Mouse (Mus musculus) gastrocnemius, postnatal 14 days (tissue): ENCODE results near the gene Gm11757. TPM values are rescaled to one million over a fixed set of nuclear protein-coding genes. Genes with fewer than 3 reads are reported as not detected.
"Not testable (repeated sequence)": the region's sequence is repeated elsewhere in the genome, so short reads cannot be mapped to it uniquely, and the experiment has no call there.

Experiments used
- DNase-seq: peaks from one replicate; pipeline ENCODE4 v3.0.0; 2021; ENCODE audit warnings: mixed read lengths
- intact Hi-C: fragments of 180-260 bp; cut with DNase I; formaldehyde crosslinking; loops from one replicate; pipeline ENCODE4 v1.15.1; 2025; ENCODE audit warnings: low total_unique reads
- long read RNA-seq, 2 experiments: library from polyadenylated mRNA; stranded (forward); transcript quantifications; one replicate each; pipeline ENCODE4 v2.0.0; 2021
- total RNA-seq, 2 experiments: library from RNA; stranded (reverse); gene quantifications; 2 replicates each; pipeline ENCODE4 v1.2.3; 2021

Gm11757 gene
- not detected for total RNA-seq
- long read RNA-seq, experiment 1, result 0 reads
- long read RNA-seq, experiment 2, result 0 reads

GRCm38 (mm10) chr4:73891012-73891411 is at the start of gene Gm11757:
TSS of gene Gm11757 (minus strand) at chr4:73891112.
- intact Hi-C loops, DNase-seq: not testable (repeated sequence)

- DNase-seq, intact Hi-C loops: not testable (repeated sequence)
Measured at GRCm38 (mm10) chr4:73920660-73921059, 29.7 kb upstream of the Gm11757 start, which contains the start of gene Gm11756. TSS of gene Gm11756 (minus strand) at chr4:73920760.

GRCm38 (mm10) chr4:73905853-73906252 is 14.9 kb upstream of the Gm11757 start, which contains the start of gene Gm13871:
TSS of gene Gm13871 (minus strand) at chr4:73905953.
- intact Hi-C loops, DNase-seq: not testable (repeated sequence)

GRCm38 (mm10) chr4:73876166-73876565 is 14.7 kb downstream of the Gm11757 start, which contains the start of gene Gm11758:
TSS of gene Gm11758 (minus strand) at chr4:73876266.
- DNase-seq, intact Hi-C loops: not testable (repeated sequence)

Other genes with a start within 250 kb of the Gm11757 start
- gene Gm11239, start 222.8 kb downstream of the Gm11757 start, total RNA-seq, result not detected
- gene Gm428, start 207.6 kb downstream of the Gm11757 start, total RNA-seq, result not detected
- gene Rasef, start 100.1 kb downstream of the Gm11757 start, total RNA-seq, result under 1 TPM; 0.10 to 0.11 TPM
- not detected for gene Gm11758, start 14.8 kb downstream of the Gm11757 start, total RNA-seq
- not detected for gene Gm13871, start 14.8 kb upstream of the Gm11757 start, total RNA-seq
- gene Gm11756, start 29.6 kb upstream of the Gm11757 start, total RNA-seq, result not detected
- gene 2310002L09Rik, start 59.7 kb upstream of the Gm11757 start, total RNA-seq, result 10 to 100 TPM; 32.2 to 34.9 TPM
- gene Frmd3, start 122.3 kb upstream of the Gm11757 start, total RNA-seq, result 1 to 10 TPM in 1 of 2 experiments, under 1 TPM in 1; 0.86 to 2.4 TPM